Mouse (Mus musculus) ES-E14 (cell line): ENCODE data around the gene Hand2. TPM values are rescaled to one million over a fixed set of nuclear protein-coding genes. Genes with fewer than 3 reads are reported as not detected.

Source experiments
- DNase-seq: peaks from one replicate; pipeline ENCODE4 v3.0.0-alpha.2; 2013; ENCODE audit warnings: low read depth, low spot score
- H3K27ac ChIP-seq: 2 replicates; pipeline ENCODE4 v1.5.1; 2012; ENCODE audit warnings: low read depth, mild to moderate bottlenecking, low read length, moderate library complexity, mixed read lengths; ENCODE audit not compliant: poor library complexity, insufficient read depth, severe bottlenecking
- H3K36me3 ChIP-seq: 2 replicates; pipeline ENCODE4 v1.6.1; 2012; ENCODE audit warnings: mild to moderate bottlenecking, low read length, moderate library complexity, mixed read lengths; ENCODE audit not compliant: control insufficient read depth, poor library complexity, insufficient read depth, severe bottlenecking
- H3K4me1 ChIP-seq, 2 experiments: fragments of 150-350 bp in 1 of 2; sonication (generic) in 1 of 2; 2 replicates each; pipeline ENCODE4 v1.6.1; 2012; ENCODE audit warnings: low read length in 2 of 2, mild to moderate bottlenecking in 1 of 2, mixed read lengths in 1 of 2; ENCODE audit not compliant: control insufficient read depth in 2 of 2, insufficient read depth in 2 of 2, poor library complexity in 1 of 2
- H3K4me3 ChIP-seq, 2 experiments: fragments of 150-350 bp in 1 of 2; sonication (generic) in 1 of 2; 2 replicates each; pipeline ENCODE4 v1.5.1; 2012; ENCODE audit warnings: low read length in 2 of 2, low read depth in 1 of 2, mild to moderate bottlenecking in 1 of 2, mixed read lengths in 1 of 2; ENCODE audit not compliant: insufficient read depth in 1 of 2, poor library complexity in 1 of 2, severe bottlenecking in 1 of 2
- H3K9ac ChIP-seq: 2 replicates; pipeline ENCODE4 v1.6.1; 2012; ENCODE audit warnings: low read depth, mild to moderate bottlenecking, low read length, mixed read lengths; ENCODE audit not compliant: poor library complexity, insufficient read depth, severe bottlenecking
- H3K9me3 ChIP-seq: fragments of 150-350 bp; sonication (generic); 2 replicates; pipeline ENCODE4 v1.6.1; 2012; ENCODE audit warnings: low read depth, mild to moderate bottlenecking, low read length; ENCODE audit not compliant: control insufficient read depth, insufficient read depth
- CHD2 ChIP-seq: IDR thresholded peaks from 2 replicates; pipeline ENCODE4 v1.6.1; 2014; ENCODE audit warnings: mild to moderate bottlenecking, low read depth, low read length, inconsistent platforms
- HCFC1 ChIP-seq: IDR thresholded peaks from 2 replicates; pipeline ENCODE4 v1.6.1; 2012; ENCODE audit warnings: low read length, inconsistent platforms, borderline replicate concordance; ENCODE audit not compliant: insufficient read depth
- MAFK ChIP-seq: IDR thresholded peaks from 2 replicates; pipeline ENCODE4 v1.6.1; 2014; ENCODE audit warnings: mild to moderate bottlenecking, low read depth, low read length, inconsistent platforms; ENCODE audit not compliant: insufficient read depth
- ZC3H11A ChIP-seq: IDR thresholded peaks from 2 replicates; pipeline ENCODE4 v1.6.1; 2012; ENCODE audit warnings: low read depth, mild to moderate bottlenecking, inconsistent platforms, low read length, borderline replicate concordance
- ZNF384 ChIP-seq: IDR thresholded peaks from 2 replicates; pipeline ENCODE4 v1.6.1; 2012; ENCODE audit warnings: low read depth, low read length, inconsistent platforms
- in situ Hi-C, 2 experiments: fragments of 600-800 bp; cut with MboI; formaldehyde crosslinking; loops; one replicate each; pipeline ENCODE4 v1.15.1; 2025; ENCODE audit warnings: low sequenced_read_pairs in 2 of 2, inconsistent platforms in 1 of 2; ENCODE audit not compliant: unreplicated experiment in 2 of 2
- total RNA-seq: library from RNA; depleted of rRNA; stranded (reverse); fragments of 300-350 nt; gene quantifications from 2 replicates; pipeline ENCODE4 v1.2.3, GENCODE M21; 2012

Gene Hand2
- total RNA-seq, 1 experiment, result 0.18 TPM

GRCm38 (mm10) chr8:57330106-57330505 is 9.3 kb downstream of the Hand2 start:
- no peak overlapping the region for H3K27ac ChIP-seq
- no peak overlapping the region for H3K4me3 ChIP-seq
- TF ChIP-seq ZNF384 (no peak), ZC3H11A (no peak), HCFC1 (no peak), CHD2 (no peak), MAFK (no peak)
- DNase-seq, result no peak
- H3K9me3 ChIP-seq, result no peaks in the 10 kb centered on the region
- H3K36me3 ChIP-seq, result no peaks in the 10 kb centered on the region
- H3K4me1 ChIP-seq, result peaks cover 0 to 2% of the 10 kb centered on the region in 2 experiments; a peak in 1 of 4 replicates
- in situ Hi-C loops, result no loop called here
- H3K9ac ChIP-seq, result no peak overlapping the region

DNA sequence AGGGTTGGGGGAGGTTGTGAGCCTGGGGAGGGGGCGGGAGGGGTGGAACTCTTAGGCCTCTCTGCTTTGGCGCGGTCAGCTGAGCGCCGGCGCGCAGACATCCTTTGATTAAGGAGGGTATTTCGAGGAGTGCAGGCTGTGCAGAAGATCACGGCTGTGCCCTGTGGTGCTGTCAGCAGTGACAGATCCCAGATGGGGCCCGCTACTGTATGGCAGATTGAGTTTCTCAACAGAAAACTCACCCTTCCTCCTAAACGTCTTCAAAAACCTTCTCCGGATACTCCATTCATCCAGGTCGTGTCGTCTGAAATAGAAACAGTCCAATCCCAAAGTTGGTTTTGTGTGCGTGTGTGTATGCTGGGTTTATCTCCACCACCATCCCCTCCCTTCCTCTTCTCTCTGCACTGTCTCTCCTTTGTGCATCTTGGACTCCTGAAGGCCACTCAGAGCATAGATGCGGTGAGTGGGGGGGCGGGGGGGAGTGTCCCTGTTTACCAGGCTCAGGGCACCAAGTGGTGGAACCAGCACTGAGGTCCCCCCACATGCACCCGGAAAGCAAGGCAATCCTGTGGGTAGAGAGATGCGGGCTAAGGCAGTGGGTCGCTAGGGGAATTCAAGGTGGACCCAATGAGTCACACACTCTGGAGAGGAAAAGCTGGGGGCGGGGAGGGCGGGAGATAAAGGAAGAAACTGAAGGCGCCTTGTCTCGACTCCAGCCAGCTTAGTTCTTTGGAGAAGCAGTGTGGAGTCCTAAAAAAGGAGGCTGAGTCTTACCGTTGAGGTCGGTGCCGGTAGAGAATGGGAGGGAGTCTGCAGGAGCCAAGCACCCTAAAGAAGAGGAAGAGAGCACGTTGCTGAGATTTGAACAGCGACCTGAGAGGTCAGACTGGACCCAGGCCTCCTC is 11.2 kb downstream of the Hand2 start:
- DNase-seq, result no peak
- TF ChIP-seq ZC3H11A, result no peak
- TF ChIP-seq CHD2, result no peak
- TF ChIP-seq MAFK, result no peak
- TF ChIP-seq HCFC1, result no peak
- TF ChIP-seq ZNF384, result no peak
- H3K4me1 ChIP-seq, result peaks cover 0 to 2% of the 10 kb centered on the region in 2 experiments; a peak in 1 of 4 replicates
- in situ Hi-C loops, result no loop called here
- no peak overlapping the region for H3K27ac ChIP-seq
- H3K9me3 ChIP-seq, result no peaks in the 10 kb centered on the region
- no peaks in the 10 kb centered on the region for H3K36me3 ChIP-seq
- H3K4me3 ChIP-seq, result no peak overlapping the region
- H3K9ac ChIP-seq, result no peak overlapping the region

GRCm38 (mm10) chr8:57332676-57333482 is 12.1 kb downstream of the Hand2 start:
- TF ChIP-seq ZC3H11A (no peak), CHD2 (no peak), MAFK (no peak), ZNF384 (no peak), HCFC1 (no peak)
- in situ Hi-C loops, result no loop called here
- DNase-seq, result no peak
- H3K9ac ChIP-seq, result no peak overlapping the region
- no peaks in the 10 kb centered on the region for H3K9me3 ChIP-seq
- no peak overlapping the region for H3K27ac ChIP-seq
- no peaks in the 10 kb centered on the region for H3K36me3 ChIP-seq
- no peak overlapping the region for H3K4me3 ChIP-seq
- peaks cover 0 to 2% of the 10 kb centered on the region in 2 experiments; a peak in 1 of 4 replicates for H3K4me1 ChIP-seq

DNA sequence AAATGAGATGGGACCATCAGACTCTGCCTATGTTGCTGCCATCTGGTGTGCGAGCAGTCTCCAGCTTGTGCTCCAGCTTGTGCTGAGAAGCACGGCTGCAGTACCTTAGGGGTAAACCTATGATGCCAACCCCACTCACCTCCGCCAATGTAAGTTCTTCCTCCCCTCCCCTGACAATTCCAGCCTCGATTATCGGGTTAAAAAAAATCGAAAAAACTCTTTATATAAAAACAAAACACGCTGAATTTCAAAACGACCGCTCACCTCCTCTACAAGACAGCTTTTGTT is 12.6 kb downstream of the Hand2 start:
- H3K4me3 ChIP-seq, result no peak overlapping the region
- H3K9ac ChIP-seq, result no peak overlapping the region
- H3K9me3 ChIP-seq, result no peaks in the 10 kb centered on the region
- H3K4me1 ChIP-seq, result peaks cover 0 to 2% of the 10 kb centered on the region in 2 experiments; a peak in 1 of 4 replicates
- in situ Hi-C loops, result no loop called here
- H3K27ac ChIP-seq, result no peak overlapping the region
- TF ChIP-seq ZC3H11A (no peak), MAFK (no peak), CHD2 (no peak), HCFC1 (no peak), ZNF384 (no peak)
- H3K36me3 ChIP-seq, result no peaks in the 10 kb centered on the region
- DNase-seq, result no peak
